Mouse (Mus musculus): Measurements from ENCODE around the gene Gabrg3. TPM values are rescaled to one million over a fixed set of nuclear protein-coding genes. Genes with fewer than 3 reads are reported as not detected.

The Gabrg3 gene
- total RNA-seq, 2 experiments from 2014 or later = not detected

DNA sequence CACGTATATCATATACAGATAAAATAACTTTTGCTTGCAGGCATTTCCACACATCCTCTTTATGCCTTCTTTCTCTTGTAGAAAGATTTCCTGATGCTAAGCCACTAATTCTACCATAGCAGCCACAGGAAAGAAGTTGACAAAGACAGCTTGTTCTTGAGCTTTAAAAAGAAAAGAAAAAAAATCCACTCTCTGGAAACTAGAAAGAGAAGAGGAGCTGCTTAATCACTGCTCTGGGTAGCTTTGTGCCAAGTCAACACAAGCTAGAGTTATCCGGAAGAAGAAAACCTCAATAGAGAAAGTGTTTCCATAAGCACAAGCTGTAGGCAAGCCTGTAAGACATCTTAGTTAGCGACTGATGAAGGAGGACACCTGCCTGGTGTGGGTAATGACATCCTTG lies 321.6 kb downstream of the Gabrg3 start:
- DNase-seq = no peak

GRCm38 (mm10) chr7:57050906-57051635 lies 335.9 kb downstream of the Gabrg3 start:
- no peak for DNase-seq

- DNase-seq = no peak
Observed at GRCm38 (mm10) chr7:57037861-57038421, 349.0 kb downstream of the Gabrg3 start.

DNA sequence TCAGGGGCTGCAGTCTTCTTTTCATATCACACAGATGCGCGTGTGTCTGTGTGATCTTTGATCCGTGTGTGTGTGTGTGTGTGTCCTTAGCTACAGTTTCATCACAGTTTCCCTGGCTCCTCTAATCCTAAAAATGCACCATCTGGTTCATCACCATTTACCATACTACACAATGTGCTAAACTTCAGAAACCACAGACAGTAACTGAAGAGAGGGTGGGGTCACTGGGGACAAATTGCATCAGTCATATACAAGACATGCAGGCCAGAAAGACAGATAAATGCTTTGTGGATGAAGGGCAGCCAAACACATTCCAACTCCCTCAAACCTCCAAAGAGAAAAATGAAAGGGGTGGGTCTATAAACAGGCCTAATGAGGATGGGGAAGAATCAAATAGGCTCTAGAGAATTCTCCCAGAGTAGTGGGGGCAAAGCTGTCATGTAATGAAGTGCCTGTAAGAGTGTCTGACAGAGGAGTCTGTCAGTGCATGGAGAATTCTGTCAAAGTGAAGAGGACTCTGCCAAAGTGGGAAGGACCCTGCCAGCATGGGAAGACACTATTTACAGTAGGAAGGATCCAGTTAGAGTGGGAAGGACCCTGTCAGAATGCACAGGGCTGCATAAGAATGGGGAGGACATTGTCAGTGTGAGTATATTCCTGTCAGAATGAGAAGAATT lies 386.3 kb downstream of the Gabrg3 start:
- DNase-seq = no peak

DNA sequence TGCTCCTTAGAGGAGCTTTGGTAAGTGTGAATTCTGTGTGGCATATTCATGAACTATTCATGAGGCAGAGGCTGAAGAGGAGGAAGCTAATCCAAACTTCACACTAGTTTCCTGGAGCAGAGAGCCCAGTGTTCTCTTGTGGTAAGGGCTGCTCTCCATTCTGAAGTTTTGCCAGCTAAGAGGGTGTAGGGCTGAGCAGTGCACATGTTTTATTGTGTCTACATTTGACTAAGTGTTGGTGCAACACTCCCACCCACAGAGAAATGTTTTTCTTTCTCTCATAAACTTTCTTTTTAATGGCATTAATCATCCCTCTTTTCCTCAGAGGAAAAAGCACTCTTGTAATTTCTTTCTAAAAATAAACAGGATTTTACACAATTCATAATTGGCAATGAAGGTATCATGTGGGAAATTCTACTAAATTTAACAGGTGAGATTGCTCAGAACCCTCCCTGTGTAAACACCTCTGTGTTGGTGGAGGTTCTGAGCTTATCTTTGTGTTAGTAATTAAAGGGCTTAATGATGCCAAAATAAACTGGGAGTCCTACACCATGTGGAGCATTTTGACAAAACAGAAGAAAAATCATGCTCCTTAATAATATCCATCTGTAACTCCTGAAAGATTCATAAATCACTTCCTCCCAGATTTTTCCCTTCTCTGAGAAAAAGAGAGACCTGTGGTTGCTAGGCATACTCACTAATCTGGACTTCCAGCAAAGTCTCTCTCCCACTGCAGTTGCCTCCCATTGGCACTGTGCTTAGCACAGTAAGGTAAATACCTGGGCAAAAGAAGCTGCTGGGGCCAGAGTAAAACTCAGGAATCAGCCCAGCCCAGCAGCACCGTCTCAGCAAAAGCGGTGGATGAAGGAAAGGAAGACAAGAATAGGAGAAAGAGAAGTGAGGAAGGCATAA lies 389.0 kb downstream of the Gabrg3 start:
- DNase-seq = no peak

- no peak for DNase-seq
Observed at GRCm38 (mm10) chr7:56946398-56946797, 440.6 kb downstream of the Gabrg3 start.

- no peak for DNase-seq
Observed at GRCm38 (mm10) chr7:56941606-56942005, 445.4 kb downstream of the Gabrg3 start.

GRCm38 (mm10) chr7:56938020-56938419 lies 449.0 kb downstream of the Gabrg3 start:
- no peak for DNase-seq

DNA sequence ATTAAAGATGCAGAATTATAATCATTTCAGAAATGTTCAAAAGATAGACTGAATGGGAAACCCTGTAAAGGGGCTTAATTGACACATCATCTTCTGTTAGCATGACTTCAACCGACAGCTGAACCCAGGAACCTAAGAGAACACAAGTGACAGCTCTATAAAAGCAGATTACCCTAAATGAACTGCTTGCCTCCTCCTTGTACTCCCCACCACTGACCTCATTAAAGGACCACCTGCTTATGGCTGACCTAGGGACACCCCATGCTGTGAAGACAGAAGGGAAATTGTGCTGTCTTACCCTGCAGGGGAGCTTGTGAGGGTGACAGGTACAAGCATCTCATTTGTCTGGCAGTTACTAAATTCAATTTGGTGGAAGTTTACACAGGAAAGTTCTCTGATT lies 467.5 kb downstream of the Gabrg3 start:
- no peak for DNase-seq

- no peak for DNase-seq
Observed at GRCm38 (mm10) chr7:56914862-56915261, 472.1 kb downstream of the Gabrg3 start.

- no peak for DNase-seq
Observed at GRCm38 (mm10) chr7:56899762-56900161, 487.2 kb downstream of the Gabrg3 start.

DNA sequence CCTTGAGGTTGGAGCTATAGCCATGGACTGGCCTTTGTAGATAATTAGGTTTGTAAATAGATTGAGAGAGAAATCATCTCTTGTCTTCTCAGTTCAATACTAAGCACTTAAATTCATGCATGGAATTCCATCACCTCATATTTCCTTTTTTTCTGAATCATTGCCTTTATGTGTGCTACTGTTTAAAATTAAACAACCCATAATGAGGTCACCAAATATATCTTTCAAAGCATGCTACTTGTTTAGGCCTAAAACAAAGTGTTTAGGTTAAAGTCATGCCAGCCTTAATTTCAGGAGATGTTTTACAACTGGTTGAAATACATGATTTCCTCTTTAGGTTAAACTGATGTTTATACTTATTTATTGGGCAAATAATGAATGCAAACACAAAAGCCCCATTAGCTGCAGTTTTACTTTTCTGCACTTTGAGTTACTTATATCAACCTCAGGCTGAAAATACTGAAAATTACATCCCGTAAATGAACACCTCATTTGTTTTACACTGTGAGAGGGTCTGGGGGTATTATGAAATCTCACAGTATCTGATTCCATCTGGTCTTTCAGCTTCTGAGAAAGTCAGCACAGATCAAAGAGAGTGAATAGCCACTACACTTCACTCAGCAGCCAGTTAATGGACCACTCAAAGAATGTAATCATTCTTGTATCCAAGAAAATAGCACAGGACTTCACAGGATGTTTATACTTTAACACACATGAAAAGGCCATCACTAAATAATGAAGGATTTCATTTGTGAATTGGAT lies 519.5 kb downstream of the Gabrg3 start:
- no peak for DNase-seq

- DNase-seq = no peak
Observed at GRCm38 (mm10) chr7:56843565-56843964, 543.4 kb downstream of the Gabrg3 start.

GRCm38 (mm10) chr7:56825446-56825845 lies 561.5 kb downstream of the Gabrg3 start:
- no peak for DNase-seq

GRCm38 (mm10) chr7:56801841-56802240 lies 585.1 kb downstream of the Gabrg3 start:
- no peak for DNase-seq

DNA sequence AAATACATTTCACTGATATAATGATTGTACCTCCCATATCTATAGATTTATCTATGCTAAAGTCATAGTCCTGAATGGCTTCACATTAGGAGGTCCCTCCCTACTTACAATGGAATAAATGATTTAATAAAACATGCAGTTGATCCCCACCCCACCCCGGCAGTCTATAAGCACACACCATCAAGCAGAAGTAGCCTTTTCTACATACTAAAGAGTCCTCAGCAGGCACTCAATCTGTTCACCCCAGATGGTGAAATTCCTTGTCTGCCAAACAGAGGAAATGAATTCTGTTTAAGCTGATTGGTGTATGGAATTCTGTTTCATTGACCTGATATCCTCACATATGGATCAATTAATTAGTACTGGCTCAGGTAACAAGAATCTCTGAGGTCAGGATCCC lies 607.9 kb downstream of the Gabrg3 start:
- DNase-seq = no peak

DNA sequence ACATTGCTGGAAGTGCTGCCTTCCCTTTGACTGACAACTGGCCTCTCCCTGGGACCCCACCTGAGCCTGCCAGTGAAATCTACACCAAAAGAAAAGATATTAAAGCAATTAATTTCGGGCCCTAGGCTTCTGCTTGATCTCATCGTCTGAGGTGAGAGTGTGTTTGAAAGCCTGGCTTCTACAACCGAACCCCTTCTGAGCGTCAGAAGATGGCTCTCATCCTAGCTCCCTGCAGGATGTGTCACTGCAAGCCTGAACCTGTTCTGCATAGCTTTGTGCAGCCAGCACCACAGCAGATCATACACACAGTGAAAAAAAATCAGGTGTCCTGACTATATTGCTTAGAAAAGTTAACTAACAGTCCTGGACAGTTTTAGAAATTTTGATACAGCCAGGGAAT lies 618.8 kb downstream of the Gabrg3 start:
- no peak for DNase-seq

- DNase-seq = no peak
Observed at GRCm38 (mm10) chr7:56767796-56768195, 619.2 kb downstream of the Gabrg3 start.

DNA sequence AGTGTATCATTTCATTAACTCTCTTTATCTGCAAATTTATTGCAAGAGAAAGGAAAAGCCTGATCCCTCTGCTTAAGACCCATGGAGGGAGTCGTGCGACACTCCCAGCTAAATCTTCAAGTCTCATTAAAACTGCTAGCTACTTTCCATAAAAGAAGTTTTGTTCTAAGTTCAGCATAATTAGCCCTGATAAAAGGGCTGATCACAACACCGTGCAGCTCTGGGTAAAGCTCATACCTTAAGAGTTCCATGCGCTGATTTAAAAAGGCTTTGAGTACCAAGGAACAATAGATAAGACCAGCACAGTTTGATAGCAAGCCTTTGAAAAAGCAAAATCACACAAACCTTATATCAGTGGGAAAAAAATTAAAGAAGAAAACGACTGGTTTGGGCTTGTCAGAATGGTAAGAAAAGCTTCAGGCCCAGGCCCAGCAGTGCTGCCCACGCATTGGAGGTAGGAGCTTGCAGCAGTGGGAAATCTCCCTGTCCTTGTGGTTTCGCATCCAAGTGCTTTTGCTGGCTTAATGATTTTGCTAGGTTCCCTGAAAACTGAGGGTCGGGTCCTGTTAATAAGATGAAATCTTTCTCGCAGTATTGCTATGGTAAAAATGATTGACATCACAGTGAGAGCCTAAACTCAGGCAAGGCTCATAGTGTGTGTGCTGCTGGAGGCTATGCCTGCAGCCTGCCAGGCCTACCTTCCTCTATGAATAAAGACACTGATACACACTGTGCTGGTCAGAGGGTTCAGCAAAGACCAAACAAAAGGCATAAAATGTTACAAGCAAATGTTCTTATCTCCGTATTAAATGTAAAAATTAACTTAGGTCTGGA lies 621.2 kb downstream of the Gabrg3 start:
- DNase-seq = no peak

DNA sequence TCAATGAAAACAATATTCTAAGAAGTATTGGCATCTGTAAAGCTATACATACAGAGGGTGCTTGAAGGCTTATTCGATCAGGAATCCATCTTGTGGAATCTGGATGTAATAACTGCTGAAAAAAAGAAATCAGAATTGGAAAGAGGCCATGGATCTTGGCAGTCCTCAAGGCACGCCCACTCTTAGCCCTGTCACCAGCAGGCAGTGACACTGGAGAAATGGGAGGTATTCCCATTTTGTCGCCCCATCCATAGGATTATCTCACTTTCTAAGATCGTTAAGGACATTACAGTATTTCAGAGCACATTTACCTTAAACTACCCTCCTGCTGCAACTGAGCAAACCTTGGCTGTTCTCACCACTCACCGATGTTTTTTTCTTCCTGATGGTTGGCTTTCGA lies 657.8 kb downstream of the Gabrg3 start:
- no peak for DNase-seq
